Mouse (Mus musculus): ENCODE data around the gene Epb41l4b.

Gene Epb41l4b

DNA sequence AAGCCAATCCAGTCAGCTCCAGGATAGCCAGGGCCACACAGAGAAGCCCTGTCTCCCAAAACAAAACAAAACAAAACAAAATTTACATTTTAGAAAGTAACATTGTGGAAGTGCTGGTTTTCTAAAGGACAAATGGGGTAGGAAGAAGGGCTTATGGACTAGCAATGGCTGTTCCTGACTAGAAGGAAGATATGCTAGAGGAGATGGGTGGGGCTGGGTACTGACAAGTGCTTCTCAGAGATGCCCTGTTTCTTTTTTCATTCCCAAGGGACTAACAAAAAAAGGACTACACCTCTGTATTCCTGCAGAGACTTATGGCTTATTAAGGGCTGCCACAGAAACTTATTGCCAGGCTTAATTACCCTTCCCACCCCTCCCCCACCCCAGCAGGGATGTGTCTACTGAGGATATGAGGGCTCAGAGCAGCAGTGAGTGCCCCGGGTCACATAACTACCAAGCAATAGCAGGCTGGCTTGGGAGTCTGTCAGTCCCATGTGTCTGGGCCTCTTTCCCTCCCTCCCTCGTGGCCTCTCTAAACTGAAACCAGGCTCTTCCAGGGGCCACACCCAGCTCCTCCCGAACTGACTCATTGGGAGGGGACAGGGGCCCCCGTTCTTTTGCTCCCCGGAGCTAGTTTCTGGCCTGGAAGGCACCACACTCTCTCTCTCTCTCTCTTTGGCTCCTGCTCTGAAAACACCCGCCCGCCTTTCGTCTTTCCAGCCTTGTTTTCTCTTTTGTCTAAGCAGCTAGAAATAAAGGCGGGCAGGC, 10.0 kb upstream of the Epb41l4b start:
- DNase-seq (ENCODE audit: low spot score) = no peak

DNA sequence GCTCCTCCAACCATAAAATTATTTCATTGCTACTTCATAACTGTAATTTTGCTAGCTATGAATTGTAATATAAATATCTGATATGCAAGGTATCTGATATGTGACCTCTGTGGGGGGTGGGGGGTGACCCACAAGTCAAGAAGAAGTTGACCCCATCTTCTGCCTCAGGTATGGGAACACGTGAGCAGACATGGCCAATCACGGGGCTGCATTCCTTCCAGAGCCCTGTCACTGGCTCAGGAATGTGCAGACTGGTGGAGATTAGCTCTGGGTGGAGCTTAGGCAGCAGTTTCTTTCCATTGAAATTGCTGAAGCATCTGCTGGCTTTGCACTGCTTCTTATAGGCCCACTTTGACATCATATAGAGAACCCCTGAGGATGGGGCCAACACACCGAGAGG, 4.9 kb upstream of the Epb41l4b start:
- DNase-seq (ENCODE audit: low spot score) = no peak

DNA sequence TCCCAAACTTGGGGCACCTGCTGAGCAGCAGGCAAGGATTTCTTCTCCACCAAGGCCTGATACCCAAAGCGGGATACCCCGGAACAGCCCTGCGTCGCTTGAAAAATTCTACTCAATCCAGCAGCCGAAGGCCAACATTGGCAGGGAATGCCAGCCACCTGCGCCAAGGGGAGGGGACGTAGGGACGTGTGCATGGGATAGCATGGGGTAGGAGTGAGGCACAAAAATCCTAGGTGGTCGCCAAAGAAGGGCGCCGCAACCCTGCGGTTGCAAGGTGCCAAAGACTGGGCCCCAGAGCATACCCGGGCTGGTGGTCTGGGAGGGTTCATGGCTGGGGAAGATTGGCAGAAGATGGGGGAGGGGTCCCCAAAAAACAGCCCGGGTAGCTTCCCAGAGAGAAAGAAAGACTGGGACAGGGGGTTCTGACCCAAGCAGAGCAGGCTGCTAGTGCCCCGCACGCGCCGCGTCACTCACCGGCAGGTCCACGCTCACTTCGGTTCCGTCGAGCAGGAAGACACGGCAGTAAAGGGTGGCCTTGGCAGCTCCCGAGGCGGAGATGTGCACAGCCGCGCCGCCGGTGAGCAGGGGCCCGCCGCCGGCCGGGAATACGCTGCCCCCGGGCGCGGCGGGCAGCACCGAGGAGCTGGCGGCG, 737 bp downstream of the Epb41l4b start:
- DNase-seq (ENCODE audit: low spot score) = no peak

DNA sequence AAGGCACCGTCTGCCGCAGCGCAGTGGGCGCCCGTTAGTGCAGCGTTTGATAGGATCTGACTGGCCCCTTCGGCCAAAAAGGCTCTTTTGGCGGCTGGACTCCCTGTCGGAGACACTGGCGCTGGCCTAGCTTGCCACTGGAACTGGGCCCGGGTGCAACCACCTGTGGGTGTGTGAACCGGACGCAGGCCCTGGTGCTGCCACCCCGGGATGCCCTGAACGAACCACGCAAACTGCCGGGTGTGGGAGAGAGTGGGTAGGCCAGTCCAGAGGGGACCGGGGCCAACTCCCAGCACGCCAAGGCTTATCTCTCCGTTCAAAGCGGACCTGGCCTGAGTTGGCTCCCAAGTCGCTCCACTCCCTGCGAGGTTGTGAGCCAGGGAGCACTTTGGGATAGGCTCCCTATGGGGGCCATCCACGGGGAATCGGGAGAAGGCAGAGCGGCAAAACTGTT, 1.3 kb downstream of the Epb41l4b start:
- no peak for DNase-seq (ENCODE audit: low spot score)

DNA sequence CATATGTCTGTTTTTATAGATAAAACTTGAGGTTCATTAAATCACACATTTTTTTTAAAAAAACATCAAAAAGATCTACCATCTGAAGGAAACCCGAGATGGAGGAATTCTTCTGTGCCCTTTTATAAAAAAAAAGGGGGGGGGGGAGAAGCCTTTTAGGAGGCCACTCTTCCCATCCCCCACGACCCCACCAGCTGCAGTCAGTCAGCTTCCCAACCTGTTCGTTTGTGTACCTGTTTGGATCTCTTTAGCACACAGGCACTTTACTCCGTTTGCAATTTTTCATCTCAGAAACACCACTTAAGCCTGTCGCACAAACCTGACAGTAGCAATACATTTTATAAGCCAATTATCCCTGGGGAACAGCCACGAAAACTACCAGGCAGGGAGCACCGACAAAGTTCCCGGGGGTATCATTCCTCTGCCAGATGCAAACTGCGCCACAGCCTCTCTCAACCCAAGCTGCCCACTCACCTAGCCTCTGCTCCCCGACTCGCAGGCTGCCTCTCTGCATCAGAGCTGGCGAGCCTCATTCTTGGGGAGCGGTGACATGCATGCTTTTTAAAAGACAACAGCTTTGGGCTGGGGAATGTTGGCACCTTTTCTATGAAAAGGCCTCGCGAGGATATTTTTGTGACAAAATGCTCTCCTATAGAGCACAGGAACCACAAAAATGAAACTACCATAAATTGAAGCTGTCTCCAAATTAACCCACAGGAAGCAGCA, 2.1 kb downstream of the Epb41l4b start:
- DNase-seq (ENCODE audit: low spot score) = no peak

DNA sequence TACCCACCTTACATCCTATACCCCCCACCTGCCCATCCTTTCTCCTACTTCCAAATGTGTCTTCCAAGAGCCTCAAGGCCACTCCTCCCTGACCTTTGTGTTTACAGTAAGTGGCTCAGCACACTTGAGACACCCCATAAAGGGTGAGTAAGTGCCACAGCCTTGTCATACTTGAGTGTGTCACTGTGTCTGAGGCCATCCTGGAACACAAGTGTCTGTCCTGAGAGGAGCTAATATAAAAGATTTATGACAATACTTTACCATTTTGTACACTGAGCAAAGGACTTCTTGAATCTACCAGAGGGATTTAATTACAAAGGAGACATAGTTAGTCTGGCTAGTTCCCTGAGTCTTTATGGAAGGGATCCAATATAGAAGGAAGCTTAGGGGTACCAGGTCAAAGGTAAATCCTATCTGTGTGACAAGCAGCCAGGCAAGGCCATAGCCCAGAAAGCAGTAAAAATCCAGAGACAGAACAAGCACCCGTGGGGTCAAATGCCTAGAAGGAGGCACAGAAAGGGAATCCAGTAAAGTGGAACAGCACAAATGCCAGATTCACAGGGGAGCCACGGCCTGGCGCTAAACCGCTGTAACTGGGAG, 2.9 kb downstream of the Epb41l4b start:
- no peak for DNase-seq (ENCODE audit: low spot score)

DNA sequence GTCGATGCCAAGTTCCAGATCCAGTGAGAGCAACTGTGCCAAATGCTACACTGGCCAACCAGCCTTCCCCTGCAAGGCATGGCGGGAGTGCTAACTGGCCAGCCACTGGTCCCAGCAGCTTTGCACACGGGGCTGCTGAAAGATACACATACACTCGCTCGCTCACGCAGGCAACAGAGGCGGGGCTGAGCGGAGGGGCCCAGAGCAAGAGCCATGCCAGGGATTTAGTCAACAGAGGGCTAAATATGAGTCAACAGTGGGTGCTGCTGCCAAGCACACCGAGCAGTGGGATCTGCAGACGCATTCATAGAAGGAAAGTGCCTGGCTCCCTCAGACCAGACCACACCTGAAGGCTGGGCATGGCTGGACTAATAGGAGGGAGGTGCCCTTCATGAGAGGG, 3.8 kb downstream of the Epb41l4b start:
- no peak for DNase-seq (ENCODE audit: low spot score)

DNA sequence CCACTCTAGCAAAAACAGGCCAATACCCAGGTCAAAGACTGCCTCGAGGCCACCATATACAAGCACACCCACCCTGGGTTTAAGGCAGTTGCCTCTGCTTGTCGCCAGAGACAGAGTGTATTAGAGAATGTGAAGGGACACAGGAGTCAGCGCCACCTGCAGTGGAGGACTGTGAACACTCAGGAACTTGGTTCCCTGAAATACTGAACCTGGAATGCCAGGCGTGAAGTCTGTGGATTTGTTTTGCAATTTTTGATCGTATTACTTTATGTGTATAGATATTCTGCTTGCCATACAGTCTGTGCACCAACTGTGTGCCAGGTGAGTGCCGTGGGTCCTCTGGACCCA, 5.2 kb downstream of the Epb41l4b start:
- no peak for DNase-seq (ENCODE audit: low spot score)

DNA sequence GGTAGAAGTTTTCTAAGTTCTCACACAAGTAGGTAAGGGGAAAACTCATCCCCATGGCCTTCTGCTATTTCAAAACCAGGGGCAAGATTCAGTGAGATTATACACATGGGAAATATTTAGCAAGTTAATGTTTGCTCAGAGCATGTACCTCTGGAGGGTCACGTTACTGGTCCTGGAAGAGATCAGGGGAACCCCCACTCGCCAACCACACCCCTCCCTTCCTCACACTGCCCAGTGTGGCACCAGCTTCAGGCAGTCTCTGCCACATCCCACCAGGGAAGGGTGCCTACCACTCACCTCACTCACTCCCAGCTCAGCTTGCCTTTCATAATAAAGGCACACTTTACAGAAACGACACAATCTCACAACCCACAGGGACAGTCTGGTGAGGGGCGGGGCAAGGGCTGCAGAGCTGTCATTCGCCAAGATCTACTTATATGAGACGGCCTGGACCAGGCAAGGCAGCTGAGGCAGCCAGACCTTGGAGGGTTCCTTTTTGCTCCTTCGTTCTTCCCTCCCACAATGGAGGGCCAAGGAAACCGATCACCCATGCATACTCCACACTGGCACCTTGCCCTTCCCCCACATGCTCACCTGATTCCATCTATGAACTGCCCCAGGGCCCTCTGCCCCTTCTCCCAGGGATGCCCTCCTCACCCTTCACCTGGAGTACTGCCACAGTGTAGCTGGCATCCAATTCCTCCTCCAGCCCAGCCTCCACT, 5.7 kb downstream of the Epb41l4b start:
- no peak for DNase-seq (ENCODE audit: low spot score)

DNA sequence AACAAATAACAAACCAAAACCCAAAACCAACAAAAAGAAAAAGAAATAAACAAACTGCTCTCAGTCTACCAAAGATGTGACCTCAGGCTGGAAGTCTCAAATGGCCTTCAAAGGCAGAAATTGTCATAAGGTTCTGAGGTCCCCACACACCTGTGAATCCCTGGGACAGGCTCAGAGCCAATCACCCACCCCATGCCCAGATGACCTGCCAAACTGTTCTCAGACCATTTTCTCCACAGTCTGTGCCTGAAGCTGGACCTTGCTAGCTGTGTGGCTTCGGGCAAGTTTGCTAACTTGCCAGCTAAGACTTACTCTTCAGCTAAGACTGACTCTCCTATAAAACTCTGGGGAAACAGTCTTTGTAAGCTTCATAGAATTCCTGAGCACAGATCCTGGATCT, 7.8 kb downstream of the Epb41l4b start:
- DNase-seq (ENCODE audit: low spot score) = no peak

DNA sequence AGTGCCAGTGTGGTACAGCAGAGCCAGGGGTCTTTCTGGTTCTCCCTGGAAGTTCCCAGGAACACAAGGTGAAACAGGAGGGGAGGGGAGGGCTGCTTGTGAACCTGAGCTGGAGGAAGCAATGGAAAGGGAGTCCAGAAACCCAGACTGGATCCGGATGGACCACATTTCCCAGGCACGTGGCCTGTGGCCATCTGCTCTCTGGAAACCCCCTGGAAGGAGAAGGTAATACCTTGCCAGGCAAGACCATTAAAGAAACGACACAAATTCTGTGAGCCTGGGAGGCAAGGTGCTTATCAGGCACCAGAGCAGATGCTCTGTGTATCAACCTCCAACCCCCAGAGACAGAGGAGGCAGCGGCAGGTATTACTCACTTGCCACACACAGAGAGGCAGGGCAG, 8.7 kb downstream of the Epb41l4b start:
- no peak for DNase-seq (ENCODE audit: low spot score)

DNA sequence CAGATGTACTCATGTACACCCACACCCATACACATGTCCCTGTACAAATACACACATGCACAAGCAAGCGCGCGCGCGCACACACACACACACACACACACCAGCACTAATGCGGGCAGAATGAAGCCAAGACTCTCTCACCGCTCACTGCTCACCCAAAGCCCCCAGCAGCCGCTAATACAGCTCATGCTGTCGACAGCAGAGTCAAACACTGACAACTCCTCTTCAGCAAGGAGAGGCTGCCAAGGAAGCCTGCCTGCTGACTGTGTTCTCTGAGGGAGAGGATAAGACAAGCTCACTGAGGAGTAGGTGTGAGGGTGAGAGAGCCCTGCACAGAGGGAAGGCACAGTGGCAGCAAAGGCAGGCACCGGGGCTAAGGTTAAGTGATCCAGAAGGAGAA, 11.4 kb downstream of the Epb41l4b start:
- DNase-seq (ENCODE audit: low spot score) = no peak

DNA sequence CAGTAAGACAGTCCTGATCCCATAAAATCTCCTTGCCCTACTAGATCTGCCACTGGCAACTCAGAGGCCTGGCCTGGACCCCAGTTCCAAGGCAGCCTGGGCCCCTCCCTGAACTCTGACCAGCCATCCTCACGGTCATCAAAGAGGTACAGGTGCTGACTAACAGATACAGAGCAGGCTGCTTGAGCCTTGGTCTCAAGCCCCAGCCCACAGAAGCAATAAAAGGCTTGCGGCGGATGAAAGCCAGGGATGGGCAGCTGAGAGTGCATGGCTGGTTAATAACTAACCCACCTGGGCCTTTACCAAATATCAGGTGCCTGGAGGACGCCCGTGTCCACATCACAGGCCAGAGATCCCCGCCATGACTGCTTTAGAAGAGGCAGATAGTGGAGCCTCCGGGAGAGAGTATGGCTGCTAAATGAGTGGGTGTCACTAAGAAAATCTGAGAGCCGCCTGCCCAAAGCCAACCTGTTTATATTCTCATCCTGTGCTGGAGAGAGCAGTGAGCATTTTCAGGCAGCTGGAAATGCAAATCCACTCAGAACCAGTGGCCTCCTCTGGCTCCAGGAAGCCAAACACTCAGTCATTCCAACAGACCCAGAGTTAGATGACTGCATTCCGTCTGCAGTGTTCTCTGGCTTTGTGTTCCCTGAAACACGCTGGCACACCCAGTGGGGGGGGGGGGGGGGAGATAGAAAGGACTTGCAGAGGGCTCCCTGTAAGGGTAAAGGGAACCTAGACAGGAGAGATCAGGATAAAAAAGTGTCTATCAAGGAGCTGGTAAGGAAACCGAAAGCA, 13.3 kb downstream of the Epb41l4b start:
- DNase-seq (ENCODE audit: low spot score) = no peak

DNA sequence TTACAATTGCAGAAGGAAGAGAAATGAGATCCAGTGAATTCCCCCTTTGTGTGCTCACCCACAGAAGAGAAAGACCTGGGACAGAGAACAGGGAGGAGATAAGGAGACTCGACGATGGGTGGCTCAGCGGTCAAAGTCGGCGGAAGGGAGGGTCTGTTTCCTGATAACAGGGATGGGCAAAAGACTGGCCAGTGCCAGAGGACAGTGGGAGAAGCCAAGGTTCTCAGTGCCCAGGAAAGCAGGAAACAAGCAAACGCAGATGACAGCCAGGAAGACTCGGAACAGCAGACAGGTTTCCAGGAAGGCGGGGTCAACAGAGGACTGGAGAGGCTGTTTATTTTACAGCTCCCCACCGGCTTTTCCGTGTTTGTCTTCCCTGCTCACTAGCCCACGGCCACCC, 20.2 kb downstream of the Epb41l4b start:
- DNase-seq (ENCODE audit: low spot score) = no peak

DNA sequence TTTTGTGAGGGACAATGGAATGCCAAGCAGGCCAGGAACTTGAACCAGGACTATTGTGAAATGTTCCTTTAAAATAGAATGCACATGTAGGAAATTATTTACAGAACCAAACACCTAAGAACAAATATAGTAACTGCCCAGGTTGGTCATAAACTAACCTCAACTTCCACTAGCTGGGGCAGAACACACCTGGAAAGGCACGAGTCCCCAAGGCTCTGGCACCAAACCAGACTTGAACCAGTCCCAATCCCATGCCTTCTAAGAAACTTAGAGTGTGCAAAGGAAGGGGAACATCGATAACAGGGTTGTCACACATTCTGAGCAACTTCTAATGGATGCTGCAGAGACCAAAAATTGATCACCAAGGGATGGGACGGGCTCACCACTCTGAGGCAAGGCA, 21.1 kb downstream of the Epb41l4b start:
- DNase-seq (ENCODE audit: low spot score) = no peak

DNA sequence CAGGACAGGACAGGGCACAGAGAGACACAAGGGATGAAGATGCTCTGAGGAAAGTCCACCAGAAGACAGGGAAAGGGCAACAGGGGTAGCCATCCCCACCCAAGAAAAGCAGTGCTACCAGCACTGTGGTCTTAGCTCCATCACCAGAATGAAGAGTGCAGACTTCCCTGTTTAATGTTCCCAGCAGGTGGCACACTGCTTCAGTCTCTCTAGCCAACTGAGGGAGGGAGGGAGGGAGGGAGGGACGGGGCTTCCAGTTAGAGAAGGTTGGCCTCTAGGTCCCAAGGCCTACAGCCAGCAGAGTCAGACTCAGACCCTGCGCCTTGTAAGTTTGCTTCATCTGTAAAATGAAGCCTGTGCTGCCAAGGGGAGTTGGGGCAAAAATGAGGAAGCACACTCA, 22.7 kb downstream of the Epb41l4b start:
- DNase-seq (ENCODE audit: low spot score) = no peak

DNA sequence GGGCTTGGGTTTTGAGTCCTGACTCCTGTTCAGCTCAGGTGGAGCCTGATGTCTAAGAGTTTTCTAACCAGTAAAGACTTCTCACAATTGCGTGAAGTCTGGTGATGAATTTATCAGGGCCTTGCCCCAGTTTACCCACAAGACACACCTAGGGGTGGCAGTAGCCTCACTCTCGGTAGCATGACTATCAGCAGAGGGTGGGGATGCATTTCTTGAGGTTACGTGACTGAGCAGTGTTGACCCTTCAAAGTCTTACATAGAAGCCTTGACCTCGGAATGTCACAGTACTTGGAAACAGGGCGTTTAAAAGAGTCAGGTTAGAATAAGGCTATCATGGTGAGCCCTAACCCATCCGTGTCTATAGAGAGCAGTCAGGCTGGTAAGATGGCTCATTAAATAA, 23.3 kb downstream of the Epb41l4b start:
- DNase-seq (ENCODE audit: low spot score) = no peak

DNA sequence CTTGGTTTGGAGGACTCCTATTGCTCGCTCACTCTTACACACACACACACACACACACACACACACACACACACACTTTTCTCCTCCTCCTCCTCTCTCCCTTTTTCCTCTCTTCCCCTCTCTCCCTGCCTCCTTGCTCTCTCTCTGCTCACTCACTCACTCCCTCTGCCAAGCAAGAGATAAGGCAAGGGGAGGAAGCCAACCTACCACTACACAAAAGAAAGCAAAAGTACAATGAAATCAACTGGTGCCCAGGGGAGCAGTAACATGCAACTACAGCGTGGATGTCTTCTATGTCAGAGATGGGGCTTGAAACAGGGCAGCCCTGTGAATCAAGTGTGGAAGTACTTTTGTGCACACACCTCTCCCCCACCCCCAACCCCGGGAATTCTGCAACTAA, 24.4 kb downstream of the Epb41l4b start:
- no peak for DNase-seq (ENCODE audit: low spot score)

DNA sequence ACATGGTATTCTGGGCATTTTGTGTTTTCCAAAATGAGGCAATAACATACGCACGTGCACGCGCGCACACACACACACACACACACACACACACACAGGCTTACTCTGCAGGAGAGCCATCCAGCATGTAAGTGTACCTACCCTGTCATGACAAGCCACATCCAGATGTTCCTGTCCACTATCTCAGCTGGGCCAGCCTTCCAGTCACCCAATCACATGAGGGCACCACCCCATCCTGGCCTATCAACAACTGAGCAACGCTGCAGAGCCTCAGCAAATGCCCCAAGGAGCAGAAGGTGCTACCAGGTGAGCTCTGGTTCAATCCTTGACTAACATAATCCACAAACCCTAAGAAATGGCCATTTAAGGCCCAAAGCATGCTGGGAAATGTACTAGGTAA, 27.0 kb downstream of the Epb41l4b start:
- DNase-seq (ENCODE audit: low spot score) = no peak

DNA sequence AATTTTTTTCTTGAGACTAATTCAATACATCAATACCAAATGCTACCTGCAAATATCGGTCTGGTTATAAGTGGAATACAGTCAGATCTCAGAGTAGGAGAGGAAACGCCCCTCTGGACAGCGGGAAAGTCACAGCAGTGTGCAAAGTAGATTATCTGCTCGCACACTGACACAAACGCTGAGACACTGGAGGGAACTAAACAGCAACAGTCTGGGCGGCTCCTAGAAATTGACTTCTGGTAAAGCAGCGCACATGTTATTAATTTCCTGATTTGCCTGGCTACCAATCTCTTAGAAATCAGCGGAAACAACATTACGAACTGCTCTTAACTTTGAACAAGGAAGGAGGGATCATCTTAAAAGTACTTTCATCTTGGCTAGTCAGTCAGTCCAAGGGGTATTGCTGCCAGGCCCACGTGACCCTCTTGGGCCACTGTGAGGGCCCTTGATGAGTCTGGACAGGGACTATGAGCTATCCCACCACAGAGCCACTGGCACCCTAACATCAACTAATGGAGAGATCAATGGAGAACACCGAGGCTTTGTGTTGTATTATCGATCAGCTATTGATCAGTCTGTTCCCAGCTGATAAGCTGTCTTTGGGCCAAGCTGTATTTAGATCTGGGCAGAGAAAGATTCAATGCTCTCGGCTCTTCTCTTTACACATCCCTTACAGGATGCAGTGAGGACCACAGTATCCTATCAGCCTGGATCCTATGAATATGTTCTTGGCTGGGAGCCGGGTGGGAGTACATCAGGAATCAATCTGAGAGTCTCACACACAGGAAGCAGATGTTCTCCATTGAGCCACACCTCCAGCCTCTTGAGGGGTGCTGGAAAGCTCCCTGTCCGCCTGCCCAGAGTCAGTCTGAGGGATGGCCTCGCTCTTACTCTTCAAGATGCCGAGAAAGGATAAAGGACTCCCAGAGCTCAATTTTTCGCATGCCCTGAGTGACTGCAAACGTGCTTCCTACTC, 28.3 kb downstream of the Epb41l4b start:
- no peak for DNase-seq (ENCODE audit: low spot score)

Data from T-cell, adult 2 months (primary cell).